Mouse (Mus musculus): ENCODE data around the gene AU040320. TPM values are rescaled to one million over a fixed set of nuclear protein-coding genes. Genes with fewer than 3 reads are reported as not detected.

Gene AU040320
- total RNA-seq, 2 experiments from 2014 or later: 21.3 to 22.8 TPM

DNA sequence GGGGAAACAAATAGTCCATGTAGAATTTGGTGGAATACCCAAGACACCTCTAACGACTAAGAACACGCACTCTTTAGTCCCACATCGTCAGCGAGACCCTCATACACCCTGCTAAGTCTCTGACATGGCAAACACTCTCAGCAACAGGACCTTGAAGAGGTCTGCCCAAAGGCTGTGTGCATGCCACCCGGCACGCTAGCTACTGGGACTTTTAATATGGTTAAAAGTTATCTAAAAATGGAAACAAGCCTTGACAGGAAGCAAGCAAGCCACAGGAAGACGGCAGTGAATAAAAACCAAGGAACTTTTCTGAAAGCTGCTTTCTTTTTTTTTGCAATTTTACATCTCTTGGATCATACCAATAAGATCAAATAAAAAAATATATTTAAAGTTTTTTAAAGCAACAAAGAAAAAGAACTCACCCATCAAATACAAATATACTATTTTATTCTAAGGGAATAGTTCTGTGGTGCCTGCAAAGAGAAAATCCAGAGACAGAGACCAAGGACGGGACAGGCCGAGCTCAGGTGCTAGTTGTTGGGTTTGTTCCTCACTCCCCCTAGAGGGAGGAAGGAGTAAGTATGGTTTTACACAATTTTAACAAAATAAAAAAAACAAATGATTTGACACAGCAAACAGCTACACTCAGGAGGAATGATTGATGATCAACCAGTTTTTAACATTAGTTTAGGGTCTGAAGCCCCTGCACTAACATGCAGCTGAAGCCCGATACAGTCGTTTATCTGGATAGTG, 108.3 kb downstream of the AU040320 start:
- DNase-seq: no peak

DNA sequence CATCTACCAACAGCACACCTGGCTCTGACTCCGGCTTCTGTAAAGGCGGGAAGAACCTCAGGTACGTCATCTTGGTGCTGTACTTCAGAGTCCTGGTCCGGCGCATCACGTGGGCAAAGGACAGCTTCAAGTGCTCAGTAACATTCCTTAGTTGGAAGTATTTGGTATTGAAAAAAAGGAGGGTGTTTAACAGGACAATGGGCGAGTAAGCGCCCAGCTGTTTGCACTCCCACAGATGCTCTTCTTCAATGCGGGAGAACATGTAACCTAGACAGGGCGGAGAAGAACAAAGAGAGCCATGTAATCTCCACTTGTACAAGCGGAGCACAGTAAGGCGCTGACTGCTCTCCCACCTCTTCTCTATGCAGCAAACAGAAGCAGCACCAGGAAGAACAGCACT, 115.4 kb downstream of the AU040320 start:
- no peak for DNase-seq

DNA sequence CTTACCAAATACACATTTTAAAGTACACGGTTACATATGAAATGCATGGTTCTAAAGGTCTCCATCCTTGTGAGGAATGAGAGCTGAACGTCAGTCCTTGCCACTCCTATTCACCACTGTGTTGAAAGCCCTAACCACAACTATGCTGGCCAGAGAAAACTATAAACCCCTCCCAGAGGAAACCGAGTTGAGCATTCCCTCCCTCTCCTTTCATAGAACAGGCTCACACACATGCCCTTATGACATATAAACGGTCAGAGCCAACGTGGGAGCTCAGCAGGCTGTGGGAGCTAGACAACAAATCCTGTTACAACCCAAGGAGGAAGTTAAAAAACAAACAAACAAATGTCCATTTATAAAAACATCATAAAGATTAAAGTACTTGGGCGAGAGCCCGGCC, 119.4 kb downstream of the AU040320 start:
- no peak for DNase-seq

DNA sequence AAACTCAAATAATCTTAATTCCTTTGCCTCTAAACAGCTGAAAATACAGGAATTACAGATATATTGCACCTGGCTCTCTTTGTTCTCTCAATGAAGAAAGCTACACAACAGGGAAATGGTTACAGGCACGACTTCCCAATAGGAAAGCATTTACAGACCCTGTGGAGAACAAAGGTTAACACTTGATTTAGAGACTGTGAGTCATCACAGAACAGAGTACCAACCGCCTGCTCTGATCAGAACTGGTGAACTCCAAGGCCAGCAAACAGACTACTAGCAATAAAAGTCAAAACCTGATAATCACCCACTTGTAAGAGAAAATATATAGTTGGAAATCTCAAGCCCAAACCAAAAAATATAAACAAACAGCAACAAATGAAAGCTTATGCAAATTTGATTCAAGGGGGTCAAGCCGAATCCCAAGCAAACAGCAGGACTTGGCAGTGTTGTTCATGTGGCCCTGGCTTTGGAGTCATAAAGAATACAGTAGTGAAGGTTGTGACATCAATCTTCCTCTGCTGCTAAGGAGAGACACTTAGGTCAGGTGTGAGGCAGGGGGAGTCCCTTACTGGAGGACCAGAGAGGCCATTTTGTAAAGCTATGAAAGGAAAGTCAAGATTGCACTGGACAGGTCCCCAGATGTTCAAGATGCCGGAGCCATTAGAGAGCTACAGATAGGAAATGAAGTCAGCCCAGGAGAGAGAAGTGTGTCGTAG, 126.4 kb downstream of the AU040320 start:
- no peak for DNase-seq

DNA sequence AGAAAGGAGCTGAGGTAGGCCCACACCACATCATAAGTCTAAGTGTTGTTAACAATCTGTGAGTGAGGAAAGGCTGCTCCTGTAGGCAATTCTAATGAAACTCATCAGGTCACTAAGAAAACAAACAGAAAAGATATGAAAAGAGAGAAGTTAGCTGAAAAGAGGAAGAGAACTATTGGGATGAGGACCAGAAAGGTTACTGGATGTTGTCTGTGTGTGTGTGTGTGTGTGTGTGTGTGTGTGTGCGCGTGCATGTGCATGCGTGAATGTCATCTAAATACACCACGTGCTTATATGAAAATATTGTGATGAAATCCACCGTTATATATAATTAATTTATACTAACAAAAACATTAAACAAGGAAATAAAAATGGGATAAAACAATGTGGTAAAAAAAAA, 130.3 kb downstream of the AU040320 start:
- no peak for DNase-seq

DNA sequence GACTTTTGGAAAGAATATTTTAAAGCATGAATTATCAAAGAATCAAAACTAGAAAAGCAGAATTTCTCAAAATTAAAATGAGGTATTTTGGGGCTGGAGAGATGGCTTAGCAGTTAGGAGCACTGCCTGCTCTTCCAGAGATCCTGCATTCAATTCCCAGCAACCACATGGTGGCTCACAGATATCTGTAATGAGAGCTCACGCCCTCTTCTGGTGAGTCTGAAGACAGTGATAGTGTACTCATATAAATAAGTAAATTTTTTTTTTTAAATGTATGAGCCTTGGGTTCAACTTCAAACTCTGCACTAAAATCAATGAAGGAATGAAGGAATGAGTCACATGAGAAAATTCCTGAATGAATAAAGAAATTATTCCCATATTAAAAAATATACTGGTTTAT, 132.6 kb downstream of the AU040320 start:
- no peak for DNase-seq

DNA sequence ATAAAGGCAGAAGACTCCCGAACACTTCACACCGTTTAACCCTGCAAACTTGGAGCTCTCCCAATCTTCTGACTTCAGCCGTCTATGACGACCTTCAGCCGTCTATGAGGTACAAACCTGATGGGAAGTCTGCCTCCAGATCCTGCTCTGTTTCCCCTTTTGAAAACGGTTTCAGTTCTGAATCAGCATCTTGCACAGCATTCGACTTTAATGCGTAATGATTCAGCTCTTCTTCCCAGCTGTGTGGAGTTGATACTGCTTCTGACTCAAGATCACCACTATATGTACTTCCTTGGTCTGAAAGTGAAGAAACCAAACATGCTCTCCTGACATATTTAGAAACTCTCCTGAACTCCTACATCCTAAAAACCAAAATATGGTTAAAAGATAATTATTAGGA, 136.5 kb downstream of the AU040320 start:
- no peak for DNase-seq

Other genes starting within 250 kb of the AU040320 start
- gene Ago4, start 220.1 kb upstream of the AU040320 start, total RNA-seq (2021): 1 to 10 TPM; 3.5 to 3.8 TPM
- 10 to 100 TPM; 18.3 to 21.7 TPM for gene Clspn, start 196.6 kb upstream of the AU040320 start, total RNA-seq (2021)
- gene 5730409E04Rik, start 143.7 kb upstream of the AU040320 start, total RNA-seq (2021): 1 to 10 TPM; 6.1 to 6.6 TPM
- gene Psmb2, start 75.9 kb upstream of the AU040320 start, total RNA-seq (2021): 100 to 1,000 TPM; 161 to 162 TPM
- gene Tfap2e, start 17.3 kb upstream of the AU040320 start, total RNA-seq (2021): not detected
- 10 to 100 TPM; 17.5 to 18.3 TPM for gene Ncdn, start 106 bp upstream of the AU040320 start, total RNA-seq (2021)
- 10 to 100 TPM; 36.0 to 38.1 TPM for gene Zmym4, start 214.6 kb downstream of the AU040320 start, total RNA-seq (2021)

Measured in heart, postnatal 4 days (tissue).